Mouse (Mus musculus): ENCODE measurements around the gene Slc37a2.

Slc37a2 gene

DNA sequence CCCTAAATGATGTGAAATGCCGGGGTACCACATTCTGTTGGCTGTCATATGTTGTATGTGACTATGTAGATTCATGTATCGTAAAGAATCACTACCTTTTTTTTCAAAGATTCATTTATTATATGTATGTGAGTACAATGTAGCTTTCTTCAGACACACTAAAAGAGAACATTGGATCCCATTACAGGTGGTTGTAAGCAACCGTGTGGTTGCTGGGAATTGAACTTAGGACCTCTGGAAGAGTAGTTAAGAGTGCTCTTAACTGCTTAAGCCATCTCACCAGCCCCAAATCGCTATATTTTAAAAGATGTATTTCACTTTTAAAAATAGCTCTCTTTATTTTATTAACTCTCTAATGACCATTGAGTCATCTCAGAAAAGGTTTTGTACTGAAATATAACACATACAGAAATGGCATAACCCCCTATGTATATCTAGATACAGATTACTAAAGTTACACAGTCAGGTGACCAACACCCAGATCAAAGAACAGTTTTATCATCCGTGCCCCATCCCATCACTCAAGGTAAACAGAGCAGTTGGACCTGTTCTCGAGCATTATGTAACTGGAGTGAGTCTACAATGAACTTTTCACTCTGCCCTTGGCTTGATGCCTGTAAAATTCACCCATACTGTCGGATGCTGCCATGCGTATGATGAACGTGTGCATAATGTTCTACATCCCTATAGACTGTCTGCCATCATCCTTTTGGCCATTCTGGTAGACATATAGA is 41.0 kb downstream of the Slc37a2 start:
- no peak for DNase-seq (ENCODE audit: low spot score in 2 of 2)

DNA sequence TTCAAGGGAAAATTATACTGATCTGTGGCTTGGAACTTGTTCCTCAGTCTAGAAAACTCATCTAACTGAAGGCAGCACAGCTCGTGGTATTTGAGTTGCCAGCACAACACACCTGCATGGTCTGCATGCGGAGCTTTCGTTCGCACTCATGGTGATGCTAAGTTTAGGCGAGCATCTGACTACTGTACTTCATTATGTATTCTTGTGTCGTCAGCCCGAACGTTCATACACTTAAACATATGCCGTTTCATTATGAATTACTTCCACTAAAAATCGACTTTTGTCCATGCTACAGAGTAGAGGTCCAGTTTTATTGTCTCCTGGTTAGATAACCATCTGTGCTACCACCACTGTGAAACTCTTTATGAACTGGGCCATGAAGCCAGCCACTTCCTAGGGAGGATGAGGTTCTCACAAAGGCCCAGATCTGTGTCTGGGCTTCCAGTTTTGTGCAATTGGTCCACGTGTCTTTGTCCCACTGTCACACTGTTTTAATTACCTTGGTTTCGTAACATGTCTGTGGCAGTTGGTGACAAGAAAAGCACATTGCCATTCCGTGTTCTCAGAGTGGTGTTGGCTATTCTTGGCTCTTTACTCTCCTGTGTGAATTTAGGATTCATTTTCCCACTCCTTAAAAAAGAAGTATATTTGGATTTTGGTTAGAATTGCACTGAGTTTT is 42.3 kb downstream of the Slc37a2 start:
- DNase-seq (ENCODE audit: low spot score in 2 of 2) = no peak

DNA sequence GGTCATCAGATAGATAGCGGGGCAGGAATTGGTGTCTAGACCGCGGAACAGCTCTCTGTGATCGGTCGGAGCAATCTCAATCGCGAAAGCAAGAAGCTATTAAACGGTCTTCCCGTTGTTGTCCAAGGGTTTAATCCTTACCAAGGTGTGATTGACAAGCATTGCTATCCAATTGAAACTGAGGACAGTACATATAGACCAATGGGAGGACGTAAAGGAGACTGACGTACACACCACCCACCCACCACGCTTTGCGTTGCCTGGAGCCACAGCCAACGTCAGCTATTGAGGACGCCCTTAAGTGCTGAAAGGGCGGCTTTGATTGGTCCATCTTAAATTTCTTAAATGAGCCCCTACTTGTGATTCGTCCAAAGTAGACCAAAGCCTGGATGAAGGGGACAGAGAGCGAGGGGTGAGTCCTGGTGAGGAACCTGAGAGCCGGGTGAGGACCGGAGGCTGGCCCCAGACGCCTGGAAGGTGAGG is 47.6 kb downstream of the Slc37a2 start, which contains the start of gene Tmem218:
Gene Tmem218, plus strand, starts transcription at position 295 of the 483 bp plus-strand sequence.
- peak; percentile 87 to 88 for DNase-seq (ENCODE audit: low spot score in 2 of 2)

DNA sequence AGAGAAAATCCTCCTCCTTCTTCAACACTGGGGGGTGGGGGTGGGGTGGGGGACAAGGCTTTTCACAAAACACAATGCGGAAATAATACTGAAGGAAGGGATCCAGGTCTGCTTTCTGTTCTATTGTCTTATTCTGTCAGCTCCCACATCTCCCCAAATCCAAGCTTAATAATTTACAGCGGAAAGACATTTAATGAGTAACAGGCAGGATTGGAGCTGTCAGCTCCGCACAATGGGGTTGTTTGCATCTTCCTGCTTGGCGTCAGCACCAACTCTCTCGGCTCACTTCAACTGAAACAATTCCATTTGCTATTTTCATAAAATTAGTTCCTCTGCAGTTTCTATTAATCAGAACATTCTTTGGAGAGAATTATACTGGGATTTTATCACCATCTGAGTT is 51.7 kb downstream of the Slc37a2 start:
- no peak for DNase-seq (ENCODE audit: low spot score in 2 of 2)

DNA sequence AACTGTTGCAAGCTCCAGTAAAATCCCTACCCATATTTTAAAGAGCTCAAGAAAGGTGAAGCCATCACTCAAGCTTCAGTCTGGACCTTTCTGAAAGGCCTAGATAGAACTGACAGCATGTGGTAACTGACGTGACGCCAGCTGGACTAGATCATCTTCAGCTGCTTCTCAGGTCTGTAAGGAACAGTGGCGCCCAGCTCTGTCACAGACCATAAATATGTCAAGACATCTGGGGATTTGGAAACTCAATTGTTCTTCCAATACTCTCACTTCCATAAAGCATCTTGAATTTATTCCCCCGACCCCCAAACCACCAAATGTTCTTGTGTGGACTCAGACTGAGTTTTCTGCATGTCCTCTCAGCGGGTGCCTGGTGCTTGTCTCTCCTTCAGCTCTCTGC is 55.1 kb downstream of the Slc37a2 start:
- no peak for DNase-seq (ENCODE audit: low spot score in 2 of 2)

DNA sequence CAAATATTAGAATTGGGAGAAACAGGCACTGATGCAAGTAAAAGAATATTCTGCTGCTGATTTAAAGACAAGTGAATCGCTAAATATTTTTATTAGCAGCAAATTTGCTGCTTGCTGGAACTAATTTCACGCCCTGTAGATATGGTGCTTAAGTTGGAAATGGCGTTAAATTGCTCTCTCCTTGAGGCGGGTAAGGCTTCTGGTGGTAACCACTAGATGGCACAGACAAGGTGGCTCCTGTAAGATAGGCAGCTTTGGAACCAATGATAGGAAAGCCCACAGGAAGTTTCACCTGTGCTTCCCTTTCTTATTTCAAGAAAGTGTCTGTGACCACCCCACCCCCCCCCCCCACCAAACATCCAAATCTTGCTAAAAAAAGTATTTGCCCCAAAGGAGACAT is 58.5 kb downstream of the Slc37a2 start:
- DNase-seq (ENCODE audit: low spot score in 2 of 2) = no peak

DNA sequence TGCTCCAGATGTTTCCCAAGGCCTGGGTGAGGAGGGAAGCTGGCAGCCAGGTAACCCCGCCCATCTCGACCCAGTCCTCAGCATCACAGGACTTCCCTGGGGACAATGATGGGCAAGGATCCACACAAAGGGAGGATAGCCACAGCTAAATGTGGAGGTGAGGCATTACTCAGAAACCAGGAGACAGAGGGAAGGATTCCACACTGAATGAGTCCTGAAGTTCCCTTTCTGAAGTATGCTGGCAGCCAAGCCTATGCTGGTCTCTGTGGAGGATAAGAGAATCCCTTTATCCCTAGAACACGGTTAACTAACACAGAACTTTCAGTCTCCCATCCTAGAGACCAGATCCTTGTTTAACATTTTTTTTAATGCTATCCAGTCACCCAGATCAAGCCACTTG is 67.5 kb downstream of the Slc37a2 start:
- no peak for DNase-seq (ENCODE audit: low spot score in 2 of 2)

DNA sequence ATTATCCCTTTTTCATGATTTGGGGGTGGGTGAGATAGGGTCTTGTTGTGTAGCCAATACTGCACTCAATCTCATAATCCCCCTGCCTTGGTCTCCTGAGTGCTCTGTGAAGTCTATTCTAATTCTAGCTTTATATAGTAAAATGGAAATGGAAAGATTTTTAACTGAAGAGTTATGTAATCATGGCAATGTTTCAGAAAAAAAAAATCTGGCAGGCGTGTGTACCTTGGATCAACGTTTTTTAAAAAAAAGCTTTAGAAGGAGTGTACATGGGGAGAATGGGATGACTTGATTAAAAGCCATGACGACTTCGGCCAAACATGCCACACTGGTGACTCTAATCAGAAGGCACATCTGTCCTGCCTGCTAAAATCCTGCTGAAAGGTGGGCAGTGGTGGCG is 68.1 kb downstream of the Slc37a2 start:
- no peak for DNase-seq (ENCODE audit: low spot score in 2 of 2)

DNA sequence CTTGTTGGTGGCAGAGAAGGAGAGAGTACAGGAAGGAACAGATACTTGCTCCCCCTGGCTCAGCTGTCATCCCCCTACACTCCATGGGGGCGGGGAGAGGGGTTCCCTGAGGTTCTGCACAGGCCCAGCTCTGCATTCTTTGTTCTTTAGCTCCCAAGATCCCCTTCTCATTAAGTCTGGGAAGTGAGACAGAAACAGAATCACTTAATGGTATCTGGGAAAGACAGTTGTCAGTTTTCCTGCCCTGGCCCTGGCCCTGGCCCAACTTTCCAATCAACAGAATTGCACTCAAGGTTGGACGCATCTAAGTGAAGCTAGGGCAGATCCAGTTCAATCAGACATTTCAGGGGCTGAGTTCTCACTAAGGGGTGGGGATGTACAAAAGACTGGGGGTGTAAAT is 72.4 kb downstream of the Slc37a2 start:
- DNase-seq (ENCODE audit: low spot score in 2 of 2) = no peak

DNA sequence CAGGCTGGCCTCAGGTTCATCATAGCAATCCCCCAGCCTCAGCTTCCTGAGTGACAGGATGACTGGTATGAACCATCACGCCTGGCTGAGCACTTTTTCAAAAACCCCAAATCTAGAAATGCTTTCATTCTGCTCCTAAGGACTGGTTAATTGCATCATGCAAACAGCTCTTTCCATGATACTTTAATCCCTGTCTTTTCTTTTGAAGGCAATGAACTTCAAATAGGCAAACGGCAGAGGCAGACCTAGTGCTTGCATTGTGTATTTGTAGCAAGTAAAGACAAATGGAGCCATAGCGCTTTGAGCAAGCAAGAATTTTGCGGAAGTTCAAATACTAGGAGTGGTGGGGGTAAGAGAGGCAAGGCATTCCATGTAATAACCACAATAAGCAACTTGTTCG is 73.9 kb downstream of the Slc37a2 start:
- DNase-seq (ENCODE audit: low spot score in 2 of 2) = no peak

DNA sequence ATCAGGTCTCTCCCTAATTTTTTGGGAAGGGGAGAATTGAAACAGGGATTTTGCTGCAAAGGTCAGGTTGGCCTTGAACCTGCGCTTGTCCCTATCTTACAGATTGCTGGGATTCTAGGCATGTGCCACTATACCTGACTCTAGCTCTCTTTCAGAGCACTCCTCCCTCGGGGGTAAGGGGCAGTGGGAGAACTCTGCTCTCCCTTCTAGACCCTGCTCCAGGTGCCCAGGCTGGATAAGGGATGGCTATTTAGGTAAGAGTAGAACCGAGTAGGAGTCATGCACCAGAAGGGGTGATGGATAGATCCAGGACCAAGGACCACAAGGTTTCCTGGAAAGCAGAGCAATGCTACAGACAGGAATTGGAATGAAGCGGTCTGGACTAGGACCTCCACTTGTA is 75.9 kb downstream of the Slc37a2 start:
- no peak for DNase-seq (ENCODE audit: low spot score in 2 of 2)

DNA sequence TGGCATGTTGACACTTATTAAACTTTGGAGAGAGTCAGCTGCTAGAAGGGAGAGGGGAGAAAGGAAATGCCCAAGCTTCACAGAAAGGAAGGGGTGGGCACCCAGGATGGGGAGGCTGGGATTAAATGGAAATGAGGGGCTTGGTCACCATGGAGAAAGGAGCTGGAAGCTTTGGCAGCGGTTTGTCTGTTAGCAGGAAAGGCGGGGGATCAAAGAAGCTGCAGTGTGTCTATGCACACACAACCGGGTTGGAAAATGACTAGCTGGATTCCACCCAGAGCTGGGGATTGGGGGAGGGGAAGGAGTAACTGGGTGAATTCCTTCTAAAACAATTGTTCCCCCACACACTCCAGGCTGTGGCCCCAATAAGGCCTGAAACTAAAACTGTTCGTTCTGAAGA is 76.6 kb downstream of the Slc37a2 start:
- no peak for DNase-seq (ENCODE audit: low spot score in 2 of 2)

All from urinary bladder, postnatal 36 days (tissue).